Mouse (Mus musculus): ENCODE measurements around the gene Pum2. TPM values are rescaled to one million over a fixed set of nuclear protein-coding genes. Genes with fewer than 3 reads are reported as not detected.

The Pum2 gene
- polyA plus RNA-seq, 1 experiment from 2014 or later = 42.1 TPM

DNA sequence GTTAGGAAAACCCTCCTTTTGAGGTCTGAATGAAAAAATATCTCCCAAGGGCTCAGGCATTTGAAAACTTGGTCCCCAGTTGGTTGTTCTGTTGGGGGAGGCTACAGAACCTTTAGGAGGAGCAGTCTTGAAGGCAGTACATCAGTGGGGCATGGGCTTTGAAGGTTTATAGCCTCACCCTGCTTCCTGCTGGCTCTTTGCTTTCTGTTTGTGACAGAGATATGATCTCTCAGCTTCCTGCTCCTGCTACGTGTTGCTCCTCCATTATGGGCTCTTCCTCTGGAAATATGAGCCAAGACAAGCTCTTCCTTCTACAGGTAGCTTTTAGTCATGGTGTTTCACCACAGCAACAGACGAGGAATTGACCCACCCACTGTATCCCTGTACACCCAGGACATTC, 11.8 kb upstream of the Pum2 start:
- H3K4me3 ChIP-seq (ENCODE audit: low read length) = no peak overlapping the region
- no peak for ATAC-seq (ENCODE audit: low read depth)
- no peaks in the 10 kb centered on the region for H3K9me3 ChIP-seq (ENCODE audit: control insufficient read depth, low read length)
- no peak overlapping the region for H3K27ac ChIP-seq (ENCODE audit: low read length)
- H3K27me3 ChIP-seq (ENCODE audit: control insufficient read depth, insufficient read depth, low read depth, low read length) = no peaks in the 10 kb centered on the region
- H3K4me2 ChIP-seq (ENCODE audit: low read depth, low read length) = no peak overlapping the region
- H3K4me1 ChIP-seq (replicated peaks; ENCODE audit: control insufficient read depth, insufficient read depth, low read length) = no peaks in the 10 kb centered on the region
- WGBS = 19% methylated on average over 2 of the region's 2 CpGs
- no peaks in the 10 kb centered on the region for H3K36me3 ChIP-seq (ENCODE audit: control insufficient read depth, insufficient read depth, low read length)
- H3K9ac ChIP-seq (ENCODE audit: low read length) = no peak overlapping the region

DNA sequence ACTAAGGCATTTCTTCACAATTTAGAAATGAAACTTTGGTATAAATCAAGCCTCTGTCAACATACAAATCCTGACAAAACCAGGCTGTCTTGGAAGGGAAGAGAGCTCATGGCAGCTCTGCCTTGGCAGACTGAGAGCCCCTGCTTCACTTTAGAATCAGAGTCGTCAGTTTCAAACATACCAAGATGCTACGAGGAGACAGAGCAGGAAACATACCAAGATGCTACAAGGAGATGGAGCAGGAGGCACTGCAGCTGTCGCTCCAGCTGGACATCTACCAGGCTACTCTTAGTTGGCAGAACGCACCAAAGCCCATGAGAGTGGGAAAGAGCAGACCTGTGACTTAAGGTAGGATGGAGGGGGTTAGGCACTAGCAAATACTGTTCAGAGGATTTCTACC, 11.2 kb upstream of the Pum2 start:
- Histone ChIP-seq H3K27ac (ENCODE audit: low read length) (no peak overlapping the region), H3K27me3 (ENCODE audit: control insufficient read depth, insufficient read depth, low read depth, low read length) (no peaks in the 10 kb centered on the region), H3K9me3 (ENCODE audit: control insufficient read depth, low read length) (no peaks in the 10 kb centered on the region), H3K9ac (ENCODE audit: low read length) (no peak overlapping the region), H3K4me3 (ENCODE audit: low read length) (no peak overlapping the region), H3K36me3 (ENCODE audit: control insufficient read depth, insufficient read depth, low read length) (no peaks in the 10 kb centered on the region), H3K4me1 (replicated peaks; ENCODE audit: control insufficient read depth, insufficient read depth, low read length) (no peaks in the 10 kb centered on the region), H3K4me2 (ENCODE audit: low read depth, low read length) (no peak overlapping the region)
- WGBS = 61% methylated on average over 4 of the region's 4 CpGs
- no peak for ATAC-seq (ENCODE audit: low read depth)

DNA sequence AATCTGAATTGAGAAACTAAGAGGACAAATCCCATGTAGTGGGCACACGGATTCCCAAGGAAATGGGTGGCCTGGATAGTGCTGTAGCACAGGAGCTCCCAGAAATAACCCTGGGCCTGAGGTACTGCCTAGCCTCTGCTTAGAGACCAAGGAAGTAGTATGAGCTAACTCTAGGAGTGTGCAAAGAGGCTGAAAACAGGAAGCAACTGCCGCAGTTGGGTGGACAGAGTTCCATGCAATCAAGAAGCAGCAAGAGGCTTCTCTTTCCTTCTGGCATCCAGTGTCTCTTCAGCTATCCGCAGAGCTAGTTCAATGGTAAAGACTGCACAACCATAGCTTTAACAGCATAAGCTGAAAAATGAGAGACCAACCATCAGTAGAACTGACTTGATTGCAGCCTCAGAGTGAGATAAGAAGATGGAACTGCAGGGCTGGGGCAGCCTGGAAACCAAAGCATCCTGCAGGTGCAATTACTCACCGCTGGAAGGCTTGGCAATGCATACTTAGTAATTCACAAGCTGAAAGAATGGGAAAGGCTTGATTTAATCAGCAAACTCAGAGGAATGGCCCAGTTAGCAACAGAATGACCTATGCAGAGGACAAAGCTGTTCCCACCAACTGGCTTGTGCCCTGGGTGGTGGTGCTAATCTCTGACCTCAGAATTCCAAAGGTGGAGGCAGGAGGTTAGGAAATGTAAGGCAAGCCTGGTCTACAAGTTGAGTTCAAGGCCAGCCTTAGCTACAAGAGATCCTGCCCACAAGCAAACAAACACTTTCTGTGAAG, 6.3 kb upstream of the Pum2 start:
- ATAC-seq (ENCODE audit: low read depth) = no peak
- no peak overlapping the region for H3K4me2 ChIP-seq (ENCODE audit: low read depth, low read length)
- no peak overlapping the region for H3K4me3 ChIP-seq (ENCODE audit: low read length)
- H3K27me3 ChIP-seq (ENCODE audit: control insufficient read depth, insufficient read depth, low read depth, low read length) = no peaks in the 10 kb centered on the region
- no peaks in the 10 kb centered on the region for H3K9me3 ChIP-seq (ENCODE audit: control insufficient read depth, low read length)
- 81% methylated on average over 4 of the region's 4 CpGs for WGBS
- no peaks in the 10 kb centered on the region for H3K4me1 ChIP-seq (replicated peaks; ENCODE audit: control insufficient read depth, insufficient read depth, low read length)
- no peak overlapping the region for H3K27ac ChIP-seq (ENCODE audit: low read length)
- H3K9ac ChIP-seq (ENCODE audit: low read length) = no peak overlapping the region
- H3K36me3 ChIP-seq (ENCODE audit: control insufficient read depth, insufficient read depth, low read length) = no peaks in the 10 kb centered on the region

DNA sequence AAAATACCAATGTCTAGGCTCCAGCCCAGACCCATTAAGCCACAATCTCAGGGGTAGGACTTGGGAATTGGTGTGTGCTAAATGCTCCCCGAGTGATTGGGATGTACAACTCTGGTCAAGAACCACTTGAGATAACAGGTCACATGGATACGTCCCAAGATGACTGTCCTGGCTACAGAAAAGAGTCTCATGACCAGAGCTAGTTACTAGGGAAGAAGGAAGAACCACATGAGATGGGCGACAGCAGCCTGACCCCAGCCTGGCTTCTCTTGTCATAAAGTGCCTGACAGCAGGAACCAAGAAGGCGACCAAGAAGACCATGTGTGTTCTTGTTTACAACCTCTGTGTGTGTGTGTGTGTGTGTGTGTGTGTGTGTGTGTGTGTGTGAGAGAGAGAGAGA, 4.5 kb upstream of the Pum2 start:
- Histone ChIP-seq H3K9ac (ENCODE audit: low read length) (no peak overlapping the region), H3K27ac (ENCODE audit: low read length) (no peak overlapping the region)
- WGBS = 61% methylated on average over 4 of the region's 4 CpGs

DNA sequence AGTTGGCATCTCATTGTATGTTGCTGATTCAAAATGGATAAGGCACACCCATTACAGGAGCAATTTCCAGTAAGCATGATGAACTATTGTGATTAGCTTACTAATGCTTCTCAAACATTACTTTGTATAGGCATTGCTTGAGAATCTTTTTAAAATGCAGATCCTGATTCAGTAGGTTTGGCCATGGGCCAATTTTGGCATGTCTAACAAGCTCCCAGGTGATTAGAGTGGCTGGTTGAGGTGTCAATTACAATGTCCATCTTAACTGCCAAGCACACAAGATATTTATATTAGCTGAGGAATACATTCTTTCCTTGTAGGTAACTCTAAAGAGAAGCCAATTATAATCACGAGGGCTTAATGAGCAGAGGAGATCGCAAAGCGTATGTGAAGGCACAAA, 4.1 kb upstream of the Pum2 start:
- Histone ChIP-seq H3K27ac (ENCODE audit: low read length) (no peak overlapping the region), H3K4me1 (replicated peaks; ENCODE audit: control insufficient read depth, insufficient read depth, low read length) (peaks cover 5% of the 10 kb centered on the region), H3K4me3 (ENCODE audit: low read length) (no peak overlapping the region), H3K27me3 (ENCODE audit: control insufficient read depth, insufficient read depth, low read depth, low read length) (no peaks in the 10 kb centered on the region), H3K36me3 (ENCODE audit: control insufficient read depth, insufficient read depth, low read length) (no peaks in the 10 kb centered on the region), H3K9ac (ENCODE audit: low read length) (no peak overlapping the region), H3K4me2 (ENCODE audit: low read depth, low read length) (no peak overlapping the region), H3K9me3 (ENCODE audit: control insufficient read depth, low read length) (no peaks in the 10 kb centered on the region)
- no peak for ATAC-seq (ENCODE audit: low read depth)
- WGBS = 86% methylated on average over 3 of the region's 3 CpGs

More for the DNA sequence above, 4.5 kb upstream of the Pum2 start:
- H3K4me3 ChIP-seq (ENCODE audit: low read length) = no peak overlapping the region
- H3K9me3 ChIP-seq (ENCODE audit: control insufficient read depth, low read length) = no peaks in the 10 kb centered on the region
- H3K4me2 ChIP-seq (ENCODE audit: low read depth, low read length) = no peak overlapping the region
- ATAC-seq (ENCODE audit: low read depth) = no peak
- H3K4me1 ChIP-seq (replicated peaks; ENCODE audit: control insufficient read depth, insufficient read depth, low read length) = peaks cover 5% of the 10 kb centered on the region
- no peaks in the 10 kb centered on the region for H3K27me3 ChIP-seq (ENCODE audit: control insufficient read depth, insufficient read depth, low read depth, low read length)
- no peaks in the 10 kb centered on the region for H3K36me3 ChIP-seq (ENCODE audit: control insufficient read depth, insufficient read depth, low read length)

DNA sequence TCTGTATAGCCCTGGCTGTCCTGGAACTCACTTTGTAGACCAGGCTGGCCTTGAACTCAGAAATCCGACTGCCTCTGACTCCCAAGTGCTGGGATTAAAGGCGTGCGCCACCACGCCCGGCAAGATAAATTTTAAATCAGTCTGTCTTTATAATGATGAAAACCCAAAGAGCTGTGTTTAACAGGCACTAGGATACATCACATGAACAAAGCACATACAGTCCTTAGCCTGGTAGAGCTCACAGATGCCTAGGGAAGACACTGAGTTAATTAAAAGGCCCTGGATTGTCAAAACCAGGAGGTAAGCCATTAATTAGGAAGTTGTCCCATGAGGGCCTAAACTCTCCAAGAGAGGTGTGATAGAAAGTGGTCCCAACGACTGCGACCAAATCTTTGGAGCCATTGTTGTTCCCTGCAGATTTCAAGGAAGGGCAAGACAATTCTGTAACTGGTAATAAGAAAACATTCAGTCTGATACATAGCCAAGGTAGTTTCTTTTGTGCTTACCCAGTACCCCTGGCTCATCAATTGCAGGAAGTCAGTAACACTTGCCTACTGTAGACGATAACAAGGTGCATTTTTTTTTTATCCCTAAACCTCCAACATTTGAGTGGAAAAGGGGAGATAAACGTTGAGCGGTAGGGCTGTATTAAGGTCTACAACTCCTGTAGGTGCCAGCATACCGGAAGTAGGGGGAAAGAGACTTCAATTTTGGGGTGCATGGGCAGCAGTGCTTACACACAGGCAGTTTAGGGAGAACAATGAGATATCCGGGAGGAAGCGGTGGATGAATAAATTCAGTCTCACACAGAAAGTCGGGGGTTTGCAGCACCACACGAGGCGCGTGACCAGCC, 587 bp upstream of the Pum2 start:
- Histone ChIP-seq H3K4me3 (ENCODE audit: low read length) (peak overlapping the region; percentile 94), H3K4me2 (ENCODE audit: low read depth, low read length) (peak overlapping the region; percentile 77), H3K27me3 (ENCODE audit: control insufficient read depth, insufficient read depth, low read depth, low read length) (no peaks in the 10 kb centered on the region), H3K9ac (ENCODE audit: low read length) (peak overlapping the region; percentile 85), H3K4me1 (replicated peaks; ENCODE audit: control insufficient read depth, insufficient read depth, low read length) (peaks cover 18% of the 10 kb centered on the region), H3K36me3 (ENCODE audit: control insufficient read depth, insufficient read depth, low read length) (no peaks in the 10 kb centered on the region), H3K27ac (ENCODE audit: low read length) (peak overlapping the region; percentile 83), H3K9me3 (ENCODE audit: control insufficient read depth, low read length) (no peaks in the 10 kb centered on the region)
- WGBS = 39% methylated on average over 17 of the region's 17 CpGs
- no peak for ATAC-seq (ENCODE audit: low read depth)

DNA sequence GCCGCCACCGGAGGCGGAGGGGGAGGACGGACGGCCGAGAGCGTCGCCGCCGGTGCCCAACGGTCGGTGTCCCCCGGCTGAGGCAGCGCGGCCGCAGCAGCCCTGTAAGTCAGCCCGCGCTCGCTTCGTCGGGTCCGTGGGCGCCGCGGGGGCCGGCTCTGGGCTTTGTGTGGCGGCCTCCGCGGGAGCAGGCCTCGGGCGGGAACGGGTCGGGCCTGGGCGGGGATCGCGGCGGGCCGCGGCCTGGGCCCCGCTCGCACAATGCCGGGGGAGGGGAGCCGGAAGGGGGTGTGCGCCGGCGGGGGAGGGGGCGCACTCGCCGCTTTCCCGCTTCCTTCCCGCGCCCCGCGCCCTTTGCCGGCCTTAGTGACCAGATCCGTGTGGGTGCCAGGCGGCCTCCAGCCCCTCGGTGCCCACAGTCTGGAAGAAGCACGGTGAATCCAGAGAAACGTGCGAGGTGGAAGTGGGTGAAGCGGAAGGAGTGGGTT, 487 bp downstream of the Pum2 start:
- 0% methylated on average over 22 of the region's 62 CpGs for WGBS
- Histone ChIP-seq H3K36me3 (ENCODE audit: control insufficient read depth, insufficient read depth, low read length) (no peaks in the 10 kb centered on the region), H3K27me3 (ENCODE audit: control insufficient read depth, insufficient read depth, low read depth, low read length) (no peaks in the 10 kb centered on the region), H3K9ac (ENCODE audit: low read length) (peak overlapping the region; percentile 100), H3K4me1 (replicated peaks; ENCODE audit: control insufficient read depth, insufficient read depth, low read length) (peaks cover 18% of the 10 kb centered on the region), H3K4me3 (ENCODE audit: low read length) (peak overlapping the region; percentile 94), H3K4me2 (ENCODE audit: low read depth, low read length) (peak overlapping the region; percentile 85), H3K9me3 (ENCODE audit: control insufficient read depth, low read length) (no peaks in the 10 kb centered on the region), H3K27ac (ENCODE audit: low read length) (peak overlapping the region; percentile 96)
- ATAC-seq (ENCODE audit: low read depth) = peak; percentile 87

DNA sequence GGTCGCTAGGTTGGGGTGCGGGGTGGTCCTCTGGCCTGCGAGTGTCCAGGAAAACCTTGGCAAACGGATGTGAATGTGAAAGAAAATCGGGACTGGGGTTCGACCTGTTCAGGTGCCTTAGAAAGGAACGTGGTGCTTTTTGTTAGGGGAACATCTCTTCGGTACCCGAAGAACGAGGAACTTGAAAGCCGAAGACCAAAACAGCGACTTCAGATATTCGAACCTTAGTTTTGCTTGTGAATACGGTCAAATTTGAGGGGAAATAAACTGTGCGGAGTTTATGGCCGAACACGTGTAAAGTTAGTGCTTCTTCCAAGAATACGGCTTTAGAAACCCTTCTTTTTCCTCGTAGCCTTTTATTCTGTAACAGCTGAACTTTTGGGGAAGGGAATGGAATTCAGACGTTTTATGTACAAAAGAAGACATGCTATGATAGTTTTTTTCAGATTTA, 982 bp downstream of the Pum2 start:
- Histone ChIP-seq H3K27me3 (ENCODE audit: control insufficient read depth, insufficient read depth, low read depth, low read length) (no peaks in the 10 kb centered on the region), H3K9ac (ENCODE audit: low read length) (peak overlapping the region; percentile 100), H3K36me3 (ENCODE audit: control insufficient read depth, insufficient read depth, low read length) (0 out of 2 replicates have a peak, but pooled peaks cover 1% of the 10 kb centered on the region), H3K4me1 (replicated peaks; ENCODE audit: control insufficient read depth, insufficient read depth, low read length) (peaks cover 18% of the 10 kb centered on the region), H3K9me3 (ENCODE audit: control insufficient read depth, low read length) (no peaks in the 10 kb centered on the region), H3K4me2 (ENCODE audit: low read depth, low read length) (peak overlapping the region; percentile 85), H3K27ac (ENCODE audit: low read length) (peak overlapping the region; percentile 96), H3K4me3 (ENCODE audit: low read length) (peak overlapping the region; percentile 94)
- no peak for ATAC-seq (ENCODE audit: low read depth)
- under 1% methylated on average over 20 of the region's 20 CpGs for WGBS

DNA sequence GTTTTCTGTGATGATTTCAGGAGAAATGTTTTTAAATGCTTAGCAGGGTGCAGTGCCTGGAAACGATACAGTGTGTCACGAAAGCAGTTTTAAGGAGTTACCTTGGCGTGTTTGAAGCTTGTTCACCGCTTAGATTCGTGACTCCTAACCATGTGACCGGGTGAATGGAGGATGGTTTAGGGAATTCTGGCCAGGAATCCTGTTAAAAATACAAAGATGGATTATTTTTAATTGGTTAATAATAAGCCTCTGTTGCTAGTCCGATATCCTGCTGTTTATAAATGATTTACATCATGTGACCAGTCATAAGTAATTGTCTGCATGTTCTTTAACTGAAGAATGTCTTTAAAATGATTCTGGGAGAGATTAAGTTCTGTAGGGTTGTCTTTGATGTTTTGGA, 1.4 kb downstream of the Pum2 start:
- H3K4me1 ChIP-seq (replicated peaks; ENCODE audit: control insufficient read depth, insufficient read depth, low read length) = peaks cover 18% of the 10 kb centered on the region
- H3K9ac ChIP-seq (ENCODE audit: low read length) = peak overlapping the region; percentile 100
- H3K4me2 ChIP-seq (ENCODE audit: low read depth, low read length) = peak overlapping the region; percentile 85
- H3K27me3 ChIP-seq (ENCODE audit: control insufficient read depth, insufficient read depth, low read depth, low read length) = no peaks in the 10 kb centered on the region
- no peaks in the 10 kb centered on the region for H3K9me3 ChIP-seq (ENCODE audit: control insufficient read depth, low read length)
- 0 out of 2 replicates have a peak, but pooled peaks cover 2% of the 10 kb centered on the region for H3K36me3 ChIP-seq (ENCODE audit: control insufficient read depth, insufficient read depth, low read length)
- no peak for ATAC-seq (ENCODE audit: low read depth)
- H3K27ac ChIP-seq (ENCODE audit: low read length) = 0 out of 2 replicates have a peak overlapping the region, but pooled peaks have one; percentile 22
- WGBS = under 1% methylated on average over 7 of the region's 7 CpGs
- peak overlapping the region; percentile 94 for H3K4me3 ChIP-seq (ENCODE audit: low read length)

All from lung, embryonic 16.5 days (tissue).